Mouse (Mus musculus) C2C12 (cell line): ENCODE results near the gene Psme1. TPM values are rescaled to one million over a fixed set of nuclear protein-coding genes. Genes with fewer than 3 reads are reported as not detected.

ENCODE experiments used
- H3K27me3 ChIP-seq: one replicate; pipeline ENCODE4 v1.6.1; 2011; ENCODE audit not compliant: control insufficient read depth, insufficient read depth, insufficient read length
- H3K36me3 ChIP-seq: one replicate; pipeline ENCODE4 v1.6.1; 2011; ENCODE audit not compliant: control insufficient read depth, insufficient read depth
- H3K4me3 ChIP-seq: one replicate; pipeline ENCODE4 v1.5.1; 2011; ENCODE audit warnings: mild to moderate bottlenecking, control low read depth; ENCODE audit not compliant: poor library complexity, insufficient read depth, severe bottlenecking
- H3K79me2 ChIP-seq: one replicate; pipeline ENCODE4 v1.6.1; 2011; ENCODE audit not compliant: control insufficient read depth, insufficient read depth
- H3K79me3 ChIP-seq: one replicate; pipeline ENCODE4 v1.6.1; 2011; ENCODE audit warnings: low read depth, control low read depth
- H3ac ChIP-seq: one replicate; pipeline ENCODE3; 2011; ENCODE audit warnings: low read depth; ENCODE audit not compliant: control insufficient read depth, insufficient read length
- CEBPB ChIP-seq: IDR thresholded peaks from one replicate; pipeline ENCODE4 v1.6.1; 2011; ENCODE audit warnings: low read depth, mild to moderate bottlenecking, control low read depth, moderate library complexity
- CTCF ChIP-seq: IDR thresholded peaks from one replicate; pipeline ENCODE4 v1.5.1; 2011; ENCODE audit not compliant: control insufficient read depth, insufficient read depth, insufficient read length
- FOSL1 ChIP-seq: IDR thresholded peaks from one replicate; pipeline ENCODE4 v1.8.0; 2011; ENCODE audit warnings: mild to moderate bottlenecking, low read length; ENCODE audit not compliant: poor library complexity, insufficient read depth, severe bottlenecking
- MAX ChIP-seq: IDR thresholded peaks from one replicate; pipeline ENCODE4 v1.6.1; 2011; ENCODE audit warnings: mild to moderate bottlenecking, control low read depth
- MYOD1 ChIP-seq: IDR thresholded peaks from one replicate; pipeline ENCODE4 v1.6.1; 2011; ENCODE audit warnings: low read depth; ENCODE audit not compliant: control insufficient read depth, insufficient read length
- MYOG ChIP-seq: IDR thresholded peaks from one replicate; pipeline ENCODE4 v1.6.1; 2011; ENCODE audit not compliant: control insufficient read depth, insufficient read length; ENCODE audit errors: extremely low read depth
- USF1 ChIP-seq: IDR thresholded peaks from one replicate; pipeline ENCODE4 v1.6.1; 2011; ENCODE audit warnings: low read depth, mild to moderate bottlenecking, control low read depth, moderate library complexity
- polyA plus RNA-seq: library from polyadenylated mRNA; unstranded; fragments of >200 nt; fragmentation: generic; extraction: Trizol; gene quantifications from one replicate; pipeline ENCODE4 v1.2.1, GENCODE M21; 2012; ENCODE audit warnings: missing spikeins

Gene Psme1
- polyA plus RNA-seq, 1 experiment, result 63.7 TPM

DNA sequence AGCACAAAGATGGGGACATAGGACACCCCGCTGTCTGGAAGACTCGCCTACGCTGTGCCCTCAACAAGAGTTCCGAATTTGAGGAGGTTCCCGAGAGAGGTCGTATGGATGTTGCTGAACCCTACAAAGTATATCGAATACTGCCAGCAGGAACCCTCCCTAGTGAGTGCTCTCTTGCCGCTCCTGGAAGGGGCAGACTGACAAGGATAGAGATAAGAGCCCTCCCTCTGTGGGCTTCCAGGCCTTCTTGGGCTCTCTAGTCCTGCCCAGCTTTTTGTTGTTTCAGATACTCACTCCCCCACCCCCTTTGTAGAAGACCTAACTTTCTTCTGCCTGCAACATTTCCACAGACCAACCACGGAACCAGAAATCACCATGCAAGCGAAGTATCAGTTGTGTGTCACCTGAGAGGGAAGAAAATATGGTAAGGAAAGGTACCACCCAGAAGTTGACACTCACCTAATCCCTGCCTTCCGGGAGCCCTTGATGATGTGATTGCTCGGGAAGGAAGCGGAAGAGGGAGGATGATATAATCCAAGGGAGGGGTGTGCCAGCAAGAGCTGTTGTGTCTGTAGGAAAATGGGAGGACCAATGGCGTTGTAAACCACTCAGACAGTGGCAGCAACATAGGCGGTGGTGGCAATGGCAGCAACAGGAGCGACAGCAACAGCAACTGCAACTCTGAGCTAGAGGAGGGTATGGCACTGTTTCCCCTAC lies 28.0 kb downstream of the Psme1 start:
- TF ChIP-seq MAX (no peak), CTCF (no peak), USF1 (no peak), MYOD1 (no peak), CEBPB (no peak), FOSL1 (no peak), MYOG (no peak)
- Histone ChIP-seq H3K79me3 (no peaks in the 10 kb centered on the region), H3K36me3 (peaks cover 60% of the 10 kb centered on the region), H3K4me3 (no peak overlapping the region), H3ac (no peak overlapping the region), H3K27me3 (no peaks in the 10 kb centered on the region), H3K79me2 (no peaks in the 10 kb centered on the region)

DNA sequence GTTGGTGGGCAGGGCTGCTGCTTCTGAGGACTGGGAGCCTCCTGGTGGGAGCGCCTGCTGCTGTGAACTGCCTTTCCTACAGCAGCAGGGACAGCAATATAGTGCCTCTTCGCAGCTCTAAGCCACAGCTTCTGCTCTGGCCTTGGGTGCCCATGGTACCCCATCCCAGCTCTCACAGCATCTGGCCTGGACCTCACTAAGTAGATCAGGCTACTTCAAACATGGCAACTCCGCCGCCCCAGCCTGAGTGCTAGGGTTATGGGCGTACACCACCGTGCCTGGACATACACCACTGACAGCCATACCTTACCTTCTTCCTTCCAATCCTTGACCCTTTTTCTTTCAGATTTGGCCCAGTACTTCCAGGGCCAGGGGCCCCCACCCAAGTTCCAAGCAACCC lies 30.4 kb downstream of the Psme1 start:
- Histone ChIP-seq H3K27me3 (no peaks in the 10 kb centered on the region), H3K36me3 (peaks cover 42% of the 10 kb centered on the region), H3K79me2 (no peaks in the 10 kb centered on the region), H3K79me3 (no peaks in the 10 kb centered on the region), H3K4me3 (no peak overlapping the region), H3ac (no peak overlapping the region)
- no peak for TF ChIP-seq MYOG
- TF ChIP-seq MAX, result no peak
- TF ChIP-seq USF1, result no peak
- TF ChIP-seq CEBPB, result no peak
- TF ChIP-seq MYOD1, result no peak
- no peak for TF ChIP-seq FOSL1

DNA sequence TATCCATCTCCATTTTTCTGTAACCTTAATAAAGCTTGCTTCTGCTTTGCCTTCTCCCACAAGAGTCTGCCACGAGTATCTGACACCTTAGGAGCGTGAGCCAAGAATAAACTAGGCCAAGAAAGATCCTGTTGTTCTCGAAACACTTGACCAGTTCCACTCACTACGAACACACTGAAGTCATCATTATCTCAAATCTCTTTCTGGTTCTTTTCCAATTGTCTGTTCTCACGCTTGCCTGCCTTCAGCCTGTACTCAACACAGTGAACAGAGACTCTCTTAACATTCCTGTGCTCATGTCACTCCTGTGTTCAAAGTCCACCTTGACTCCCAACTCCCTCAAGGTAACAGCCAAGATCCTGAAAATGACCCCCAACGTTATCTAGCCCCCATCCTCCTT lies 35.4 kb downstream of the Psme1 start:
- Histone ChIP-seq H3K27me3 (no peaks in the 10 kb centered on the region), H3K79me3 (no peaks in the 10 kb centered on the region), H3K4me3 (no peak overlapping the region), H3ac (no peak overlapping the region), H3K36me3 (peaks cover 14% of the 10 kb centered on the region), H3K79me2 (no peaks in the 10 kb centered on the region)
- TF ChIP-seq CTCF (no peak), USF1 (no peak), MYOD1 (no peak), CEBPB (no peak), FOSL1 (no peak), MAX (no peak), MYOG (no peak)

DNA sequence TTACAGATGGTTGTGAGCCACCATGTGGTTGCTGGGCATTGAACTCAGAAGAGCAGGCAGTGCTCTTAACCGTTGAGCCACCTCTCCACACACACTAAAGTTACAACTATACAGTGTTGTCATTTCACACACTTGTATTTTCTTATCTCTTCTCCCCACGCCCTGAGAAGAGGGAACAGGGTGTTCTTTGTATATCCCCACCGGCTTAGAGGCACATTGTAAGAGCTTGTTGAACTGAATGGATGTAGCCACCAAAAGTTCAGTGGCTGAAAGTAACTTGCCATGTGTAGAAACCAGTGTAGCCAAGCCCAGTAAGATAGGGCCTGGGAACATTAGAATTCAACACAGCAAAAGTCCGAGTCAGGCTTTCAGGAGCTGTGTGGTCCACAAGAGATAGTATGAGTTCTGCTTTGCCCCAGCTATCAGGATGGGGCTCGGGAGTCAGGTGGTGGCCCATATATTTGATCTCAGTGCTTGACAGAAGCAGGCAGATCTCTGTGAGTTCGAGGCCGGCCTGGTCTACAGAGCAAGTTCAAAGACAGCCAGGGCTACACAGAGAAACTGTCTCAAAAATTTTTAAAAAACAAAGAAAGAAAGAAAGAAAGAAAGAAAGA lies 36.7 kb downstream of the Psme1 start:
- H3K36me3 ChIP-seq, result peaks cover under 1% of the 10 kb centered on the region
- no peak for TF ChIP-seq CTCF
- no peak for TF ChIP-seq MYOG
- no peak for TF ChIP-seq MAX
- TF ChIP-seq CEBPB, result no peak
- TF ChIP-seq USF1, result no peak
- TF ChIP-seq FOSL1, result no peak
- TF ChIP-seq MYOD1, result no peak

DNA sequence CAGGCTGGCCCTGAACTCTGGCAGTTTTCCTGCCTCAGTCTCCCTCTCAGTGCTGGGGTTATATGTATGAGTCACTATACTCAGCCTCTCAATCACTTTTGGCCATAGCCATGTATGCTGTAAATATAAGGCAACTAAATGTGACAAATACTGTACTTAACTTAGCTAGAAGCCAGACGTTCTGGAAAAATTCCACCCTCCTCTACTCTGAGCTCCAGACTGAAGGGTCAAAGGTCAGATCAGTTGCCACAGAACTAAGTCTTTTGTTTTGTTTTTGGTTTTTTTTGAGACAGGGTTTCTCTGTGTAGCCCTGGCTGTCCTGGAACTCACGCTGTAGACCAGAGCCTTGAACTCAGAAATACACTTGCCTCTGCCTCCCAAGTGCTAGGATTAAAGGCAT lies 38.0 kb downstream of the Psme1 start:
- Histone ChIP-seq H3K79me3 (no peaks in the 10 kb centered on the region), H3ac (no peak overlapping the region), H3K4me3 (no peak overlapping the region), H3K36me3 (no peaks in the 10 kb centered on the region), H3K79me2 (no peaks in the 10 kb centered on the region), H3K27me3 (no peaks in the 10 kb centered on the region)
- TF ChIP-seq MYOG (no peak), MAX (no peak), USF1 (no peak), FOSL1 (no peak), CTCF (no peak), MYOD1 (no peak), CEBPB (no peak)

More for the DNA sequence above, 36.7 kb downstream of the Psme1 start:
- no peaks in the 10 kb centered on the region for H3K79me2 ChIP-seq
- H3K4me3 ChIP-seq, result no peak overlapping the region
- no peak overlapping the region for H3ac ChIP-seq
- H3K79me3 ChIP-seq, result no peaks in the 10 kb centered on the region
- no peaks in the 10 kb centered on the region for H3K27me3 ChIP-seq

DNA sequence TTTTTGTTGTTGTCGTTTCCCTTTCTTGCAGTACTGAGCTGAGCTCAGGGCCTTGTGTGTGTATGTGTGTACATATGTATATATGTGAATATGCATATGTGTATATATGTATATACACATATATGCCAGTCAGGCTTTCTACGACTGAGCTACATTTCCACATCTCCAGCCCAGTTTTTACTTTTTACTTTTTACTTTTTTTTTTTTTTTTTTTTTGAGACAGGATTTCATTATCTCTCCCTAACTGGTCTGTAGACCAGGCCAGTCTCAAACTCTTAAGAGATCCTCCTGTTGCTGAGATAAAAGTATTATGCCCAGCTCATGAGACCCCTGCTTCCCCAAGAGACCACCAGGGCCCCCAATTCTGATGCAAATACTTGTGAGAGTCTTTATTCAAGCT lies 38.9 kb downstream of the Psme1 start:
- no peak for TF ChIP-seq MYOG
- TF ChIP-seq FOSL1, result no peak
- no peak for TF ChIP-seq CTCF
- no peak for TF ChIP-seq MYOD1
- TF ChIP-seq USF1, result no peak
- TF ChIP-seq CEBPB, result no peak
- no peak for TF ChIP-seq MAX
- Histone ChIP-seq H3K4me3 (no peak overlapping the region), H3K79me2 (no peaks in the 10 kb centered on the region), H3K36me3 (no peaks in the 10 kb centered on the region), H3K27me3 (no peaks in the 10 kb centered on the region), H3ac (no peak overlapping the region), H3K79me3 (no peaks in the 10 kb centered on the region)
